Mouse (Mus musculus) midbrain, embryonic 14.5 days (tissue): ENCODE measurements around the gene Dlg2. TPM values are rescaled to one million over a fixed set of nuclear protein-coding genes. Genes with fewer than 3 reads are reported as not detected.

Experiments used
- ATAC-seq: fragments of 200-750 bp; cut with Nextera tagmentation; 2 replicates; pipeline ENCODE4 v1.8.0; 2017; ENCODE audit warnings: moderate number of reproducible peaks, moderate library complexity; ENCODE audit not compliant: low FRiP score, low TSS enrichment
- DNase-seq: peaks from one replicate; pipeline ENCODE4 v3.0.0-alpha.2; 2015
- H3K27ac ChIP-seq: fragments of 300-500 bp; sonication (generic); replicated peaks from 2 replicates; pipeline ENCODE4 v1.5.1; 2014; ENCODE audit warnings: mild to moderate bottlenecking, low read depth, low read length, moderate library complexity
- H3K27me3 ChIP-seq: fragments of 300-500 bp; sonication (generic); 2 replicates; pipeline ENCODE4 v1.6.1; 2014; ENCODE audit warnings: low read length, control low read depth, mixed read lengths; ENCODE audit not compliant: control insufficient read depth, insufficient read depth
- H3K36me3 ChIP-seq: fragments of 300-500 bp; sonication (generic); 2 replicates; pipeline ENCODE4 v1.6.1; 2014; ENCODE audit warnings: low read length, control low read depth; ENCODE audit not compliant: control insufficient read depth, insufficient read depth
- H3K4me1 ChIP-seq: fragments of 300-500 bp; sonication (generic); 2 replicates; pipeline ENCODE4 v1.6.1; 2014; ENCODE audit warnings: mild to moderate bottlenecking, antibody characterized with exemption, low read length, control low read depth; ENCODE audit not compliant: control insufficient read depth, insufficient read depth
- H3K4me2 ChIP-seq: fragments of 300-500 bp; sonication (generic); 2 replicates; pipeline ENCODE4 v1.6.1; 2014; ENCODE audit warnings: mild to moderate bottlenecking, low read length, moderate library complexity
- H3K4me3 ChIP-seq: fragments of 300-500 bp; sonication (generic); replicated peaks from 2 replicates; pipeline ENCODE4 v1.5.1; 2014; ENCODE audit warnings: low read depth, low read length
- H3K9ac ChIP-seq: fragments of 300-500 bp; sonication (generic); replicated peaks from 2 replicates; pipeline ENCODE4 v1.6.1; 2014; ENCODE audit warnings: mild to moderate bottlenecking, low read length, moderate library complexity
- H3K9me3 ChIP-seq: fragments of 300-500 bp; sonication (generic); 2 replicates; pipeline ENCODE4 v1.6.1; 2016; ENCODE audit warnings: low read length, control low read depth, mixed read lengths; ENCODE audit not compliant: control insufficient read depth
- WGBS: fragments of 180-500 bp; shearing (Covaris S2); extraction: QIAGEN DNeasy Blood & Tissue Kit; methylation state at CpG from one replicate; pipeline ENCODE4 v1.1.7; 2014; 5-methylcytosine and 5-hydroxymethylcytosine counted together
- polyA plus RNA-seq: library from polyadenylated mRNA; unstranded; fragments of >200 nt; fragmentation: Nextera tagmentation; extraction: Ambion mirVana; gene quantifications from 2 replicates; pipeline ENCODE4 v1.2.1, GENCODE M21; 2014

Gene Dlg2
- polyA plus RNA-seq, 1 experiment from 2014 or later, result 19.3 TPM

GRCm38 (mm10) chr7:91659498-91659897 lies 1183.0 kb downstream of the Dlg2 start:
- Histone ChIP-seq H3K4me1 (0 out of 2 replicates have a peak, but pooled peaks cover 2% of the 10 kb centered on the region), H3K27ac (no peak overlapping the region), H3K36me3 (no peaks in the 10 kb centered on the region), H3K27me3 (no peaks in the 10 kb centered on the region), H3K4me2 (no peak overlapping the region), H3K4me3 (no peak overlapping the region), H3K9ac (no peak overlapping the region), H3K9me3 (no peaks in the 10 kb centered on the region)
- WGBS, result 65% methylated on average over 2 of the region's 2 CpGs
- ATAC-seq, result no peak
- DNase-seq, result no peak

DNA sequence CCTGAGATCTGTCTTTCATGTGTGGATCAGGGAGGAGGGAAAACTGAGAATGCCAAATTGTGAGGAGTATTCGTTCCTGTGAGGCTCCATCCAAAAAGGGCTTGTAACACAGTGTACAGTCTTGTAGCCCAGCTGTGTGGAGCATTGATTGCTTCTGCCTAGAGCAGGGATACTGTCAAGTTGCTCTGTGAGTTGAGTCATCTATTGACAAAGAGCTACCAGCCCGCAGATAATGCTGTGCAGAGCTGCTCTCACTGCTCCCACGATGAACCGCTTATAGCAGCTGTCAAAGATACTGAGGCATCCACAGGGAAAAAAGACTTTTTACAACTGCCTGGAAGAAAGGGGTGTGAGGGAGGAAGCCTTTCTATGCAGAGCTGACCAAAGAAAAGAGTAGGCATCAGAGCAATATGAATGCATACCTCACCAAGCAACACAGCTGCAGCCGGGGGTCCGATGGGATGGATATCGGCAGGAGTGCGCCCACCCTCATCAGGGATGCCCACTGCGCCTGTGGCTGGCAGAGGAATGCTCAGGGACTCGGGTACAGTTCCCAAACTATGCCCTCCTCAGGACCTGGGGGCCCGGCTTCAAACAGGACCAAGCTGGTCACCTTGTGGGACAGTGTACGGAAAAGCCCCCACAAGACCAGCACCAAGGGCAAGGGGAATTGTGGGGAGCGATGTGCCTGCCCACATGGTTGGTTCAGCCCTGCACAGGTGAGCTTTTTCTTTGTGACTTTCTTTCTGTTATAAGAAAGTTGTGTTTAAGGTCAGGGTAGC lies 1196.0 kb downstream of the Dlg2 start:
- Histone ChIP-seq H3K27me3 (no peaks in the 10 kb centered on the region), H3K9me3 (no peaks in the 10 kb centered on the region), H3K36me3 (no peaks in the 10 kb centered on the region), H3K4me1 (no peaks in the 10 kb centered on the region), H3K9ac (no peak overlapping the region), H3K4me3 (no peak overlapping the region), H3K4me2 (no peak overlapping the region), H3K27ac (no peak overlapping the region)
- ATAC-seq, result no peak
- peak; percentile 9 for DNase-seq
- 75% methylated on average over 13 of the region's 13 CpGs for WGBS

GRCm38 (mm10) chr7:91674401-91674800 lies 1197.9 kb downstream of the Dlg2 start:
- no peak overlapping the region for H3K9ac ChIP-seq
- ATAC-seq (no peak), DNase-seq (no peak)
- H3K36me3 ChIP-seq, result no peaks in the 10 kb centered on the region
- no peaks in the 10 kb centered on the region for H3K27me3 ChIP-seq
- no peak overlapping the region for H3K27ac ChIP-seq
- no peak overlapping the region for H3K4me2 ChIP-seq
- H3K9me3 ChIP-seq, result no peaks in the 10 kb centered on the region
- H3K4me1 ChIP-seq, result no peaks in the 10 kb centered on the region
- H3K4me3 ChIP-seq, result no peak overlapping the region

DNA sequence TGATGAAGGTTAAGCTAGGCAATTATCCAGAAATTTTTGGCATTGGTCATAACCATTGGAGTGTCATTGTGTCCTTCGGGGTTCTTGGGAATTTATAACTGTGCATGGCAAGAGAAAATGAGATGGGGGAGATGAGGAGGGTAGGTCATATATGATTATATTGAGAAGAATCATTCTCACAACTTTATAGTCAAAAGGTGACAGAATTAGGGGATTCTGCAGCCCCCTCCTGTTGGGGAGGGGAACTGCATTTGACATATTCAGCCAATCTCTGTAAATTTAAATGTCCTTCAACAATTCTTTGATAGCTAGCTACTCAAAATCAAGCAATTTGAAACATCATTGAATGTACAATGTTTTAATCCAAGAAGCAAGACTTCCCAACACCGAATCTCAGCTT lies 1201.5 kb downstream of the Dlg2 start:
- no peaks in the 10 kb centered on the region for H3K4me1 ChIP-seq
- ATAC-seq (no peak), DNase-seq (no peak)
- H3K27ac ChIP-seq, result no peak overlapping the region
- no peaks in the 10 kb centered on the region for H3K27me3 ChIP-seq
- H3K9ac ChIP-seq, result no peak overlapping the region
- 62% methylated on average over 2 of the region's 2 CpGs for WGBS
- H3K36me3 ChIP-seq, result no peaks in the 10 kb centered on the region
- H3K4me2 ChIP-seq, result no peak overlapping the region
- H3K9me3 ChIP-seq, result no peaks in the 10 kb centered on the region
- H3K4me3 ChIP-seq, result no peak overlapping the region

- no peaks in the 10 kb centered on the region for H3K4me1 ChIP-seq
- H3K9me3 ChIP-seq, result no peaks in the 10 kb centered on the region
- ATAC-seq (no peak; the same call in 1 of the 2 replicates), DNase-seq (no peak)
- H3K4me3 ChIP-seq, result no peak overlapping the region
- no peak overlapping the region for H3K9ac ChIP-seq
- H3K4me2 ChIP-seq, result no peak overlapping the region
- no peaks in the 10 kb centered on the region for H3K27me3 ChIP-seq
- no peak overlapping the region for H3K27ac ChIP-seq
- no peaks in the 10 kb centered on the region for H3K36me3 ChIP-seq
Measured at GRCm38 (mm10) chr7:91687930-91688329, 1211.5 kb downstream of the Dlg2 start.

- Histone ChIP-seq H3K27me3 (no peaks in the 10 kb centered on the region), H3K4me2 (no peak overlapping the region), H3K9ac (no peak overlapping the region), H3K9me3 (no peaks in the 10 kb centered on the region), H3K27ac (no peak overlapping the region), H3K36me3 (no peaks in the 10 kb centered on the region), H3K4me1 (no peaks in the 10 kb centered on the region), H3K4me3 (no peak overlapping the region)
- 73% methylated on average over 2 of the region's 2 CpGs for WGBS
- DNase-seq, result no peak
- ATAC-seq, result no peak
Measured at GRCm38 (mm10) chr7:91689829-91690228, 1213.4 kb downstream of the Dlg2 start.

DNA sequence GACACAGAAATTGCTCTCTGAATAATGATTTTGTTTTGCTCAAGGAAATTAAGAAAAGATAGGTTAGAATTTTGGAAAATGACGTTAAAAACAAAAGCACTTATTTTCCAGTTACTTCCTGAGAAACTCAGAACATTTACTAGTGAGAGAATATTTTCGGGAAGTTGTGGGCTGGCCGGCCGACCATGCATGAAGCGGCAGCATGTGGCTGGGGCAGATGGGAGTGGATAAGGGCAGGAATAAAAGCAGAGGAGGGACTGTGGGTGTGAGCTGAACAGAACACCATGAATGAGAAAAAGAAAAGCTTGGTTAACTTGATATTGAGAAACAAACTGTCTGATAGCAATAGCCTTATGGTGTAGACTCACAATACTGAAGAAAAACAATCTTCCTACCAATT lies 1233.4 kb downstream of the Dlg2 start:
- DNase-seq (no peak), ATAC-seq (no peak)
- no peaks in the 10 kb centered on the region for H3K4me1 ChIP-seq
- no peaks in the 10 kb centered on the region for H3K36me3 ChIP-seq
- no peak overlapping the region for H3K4me2 ChIP-seq
- 53% methylated on average over 5 of the region's 5 CpGs for WGBS
- H3K4me3 ChIP-seq, result no peak overlapping the region
- no peak overlapping the region for H3K27ac ChIP-seq
- no peaks in the 10 kb centered on the region for H3K27me3 ChIP-seq
- H3K9ac ChIP-seq, result no peak overlapping the region
- no peaks in the 10 kb centered on the region for H3K9me3 ChIP-seq

DNA sequence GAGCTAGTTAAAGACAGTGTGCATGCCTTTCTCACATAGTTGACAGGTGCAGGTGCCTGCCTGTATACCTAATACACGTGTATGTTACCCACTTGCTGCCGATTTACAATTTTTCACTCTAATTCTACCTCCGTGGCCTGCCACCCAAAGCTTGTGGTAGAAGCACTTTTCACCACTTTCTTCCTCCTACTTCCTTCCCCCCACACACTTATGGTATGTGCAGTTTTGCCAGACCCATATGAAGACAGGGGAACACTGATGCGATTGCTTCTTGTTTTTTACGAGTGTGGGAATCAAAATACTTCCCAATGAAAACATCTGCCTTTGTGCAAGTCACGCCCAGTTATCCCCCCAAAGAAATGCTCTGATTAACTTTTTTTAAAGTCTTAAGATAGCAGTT lies 1234.7 kb downstream of the Dlg2 start:
- Histone ChIP-seq H3K4me3 (no peak overlapping the region), H3K4me2 (no peak overlapping the region), H3K9me3 (no peaks in the 10 kb centered on the region), H3K9ac (no peak overlapping the region), H3K4me1 (no peaks in the 10 kb centered on the region), H3K27ac (no peak overlapping the region), H3K27me3 (no peaks in the 10 kb centered on the region), H3K36me3 (no peaks in the 10 kb centered on the region)
- 87% methylated on average over 6 of the region's 6 CpGs for WGBS
- ATAC-seq (no peak), DNase-seq (no peak)

DNA sequence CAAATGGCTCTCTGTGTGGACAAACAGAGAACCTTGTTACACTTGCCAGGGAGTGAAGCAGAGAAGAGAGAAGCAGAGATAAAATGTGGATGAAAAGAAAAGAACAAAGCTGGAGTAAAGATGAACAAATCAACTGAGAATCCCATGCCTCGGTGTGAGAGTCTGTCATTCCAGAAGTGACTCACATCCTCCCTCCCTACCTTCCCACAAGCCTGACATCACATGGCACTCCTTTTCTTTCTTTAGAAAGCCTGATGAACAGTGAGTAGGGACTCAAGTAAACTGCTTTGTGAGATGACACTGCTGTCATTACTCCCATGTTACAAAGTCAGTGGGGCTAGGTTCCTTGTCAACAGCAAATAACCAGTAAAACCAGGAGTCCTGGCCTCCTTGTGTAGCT lies 1239.3 kb downstream of the Dlg2 start:
- no peaks in the 10 kb centered on the region for H3K27me3 ChIP-seq
- H3K4me2 ChIP-seq, result no peak overlapping the region
- H3K9ac ChIP-seq, result no peak overlapping the region
- H3K9me3 ChIP-seq, result no peaks in the 10 kb centered on the region
- no peaks in the 10 kb centered on the region for H3K36me3 ChIP-seq
- H3K27ac ChIP-seq, result no peak overlapping the region
- WGBS, result 79% methylated on average over 1 of the region's 1 CpGs
- DNase-seq (no peak), ATAC-seq (no peak)
- no peak overlapping the region for H3K4me3 ChIP-seq
- H3K4me1 ChIP-seq, result no peaks in the 10 kb centered on the region
